Mouse (Mus musculus): ENCODE measurements around the gene Slc24a5. TPM values are rescaled to one million over a fixed set of nuclear protein-coding genes. Genes with fewer than 3 reads are reported as not detected.

Gene Slc24a5
- polyA plus RNA-seq (2015; fragmentation: Nextera tagmentation; extraction: Ambion mirVana) = 5.0 and 5.1 TPM in 2 replicates

GRCm38 (mm10) chr2:125067894-125068293, at the start of gene Slc24a5:
Slc24a5 (plus strand) TSS chr2:125068124.
- H3K4me2 ChIP-seq = no peak within 1 kb of the TSS
- no peak within 1 kb of the TSS for H3K27ac ChIP-seq
- H3K9ac ChIP-seq = no peak within 1 kb of the TSS
- 79% methylated on average over 9 of the region's 10 CpGs for WGBS
- H3K27me3 ChIP-seq = no peaks in the 10 kb centered on the region
- H3K36me3 ChIP-seq = no peaks in the 10 kb centered on the region
- peaks cover 3% of the 10 kb centered on the region; the same call in 1 of the 2 replicates for H3K4me1 ChIP-seq (replicated peaks)
- H3K4me3 ChIP-seq = no peak within 1 kb of the TSS
- no peaks in the 10 kb centered on the region for H3K9me3 ChIP-seq
- 0 out of 2 replicates have a peak, but pooled peaks have one; percentile 13 for ATAC-seq (ENCODE audit: low FRiP score)

- no peak overlapping the region for H3K9ac ChIP-seq
- H3K27ac ChIP-seq = no peak overlapping the region
- WGBS = 81% methylated on average over 5 of the region's 5 CpGs
- H3K4me2 ChIP-seq = no peak overlapping the region
- no peaks in the 10 kb centered on the region for H3K36me3 ChIP-seq
- no peak overlapping the region for H3K4me3 ChIP-seq
- ATAC-seq (ENCODE audit: low FRiP score) = no peak
- H3K9me3 ChIP-seq = no peaks in the 10 kb centered on the region
- H3K27me3 ChIP-seq = no peaks in the 10 kb centered on the region
- no peaks in the 10 kb centered on the region for H3K4me1 ChIP-seq (replicated peaks)
Measured at GRCm38 (mm10) chr2:125024386-125024785, 43.5 kb upstream of the Slc24a5 start.

- peaks cover 8% of the 10 kb centered on the region; the same call in 1 of the 2 replicates for H3K4me1 ChIP-seq (replicated peaks)
- WGBS = 74% methylated on average over 14 of the region's 14 CpGs
- H3K9ac ChIP-seq = no peak overlapping the region
- no peaks in the 10 kb centered on the region for H3K9me3 ChIP-seq
- H3K27ac ChIP-seq = no peak overlapping the region
- H3K4me2 ChIP-seq = no peak overlapping the region
- no peaks in the 10 kb centered on the region for H3K27me3 ChIP-seq
- no peak overlapping the region for H3K4me3 ChIP-seq
- no peak for ATAC-seq (ENCODE audit: low FRiP score)
- no peaks in the 10 kb centered on the region for H3K36me3 ChIP-seq
Measured at GRCm38 (mm10) chr2:125026358-125027000, 41.4 kb upstream of the Slc24a5 start.

GRCm38 (mm10) chr2:125030591-125030990, 37.3 kb upstream of the Slc24a5 start:
- Histone ChIP-seq H3K9me3 (no peaks in the 10 kb centered on the region), H3K9ac (no peak overlapping the region), H3K27me3 (no peaks in the 10 kb centered on the region), H3K4me3 (no peak overlapping the region), H3K27ac (no peak overlapping the region), H3K4me2 (no peak overlapping the region), H3K4me1 (replicated peaks) (peaks cover 16% of the 10 kb centered on the region), H3K36me3 (no peaks in the 10 kb centered on the region)
- WGBS = 62% methylated on average over 7 of the region's 7 CpGs
- no peak for ATAC-seq (ENCODE audit: low FRiP score)

- no peak overlapping the region for H3K4me2 ChIP-seq
- H3K9me3 ChIP-seq = no peaks in the 10 kb centered on the region
- no peak overlapping the region for H3K9ac ChIP-seq
- peaks cover 16% of the 10 kb centered on the region for H3K4me1 ChIP-seq (replicated peaks)
- no peaks in the 10 kb centered on the region for H3K36me3 ChIP-seq
- WGBS = 53% methylated on average over 8 of the region's 8 CpGs
- ATAC-seq (ENCODE audit: low FRiP score) = peak; percentile 57; the same call in 1 of the 2 replicates
- no peak overlapping the region for H3K27ac ChIP-seq
- H3K4me3 ChIP-seq = no peak overlapping the region
- H3K27me3 ChIP-seq = no peaks in the 10 kb centered on the region
Measured at GRCm38 (mm10) chr2:125031111-125031510, 36.8 kb upstream of the Slc24a5 start.

GRCm38 (mm10) chr2:125031562-125032257, 36.2 kb upstream of the Slc24a5 start:
- Histone ChIP-seq H3K4me2 (no peak overlapping the region), H3K27me3 (no peaks in the 10 kb centered on the region), H3K9me3 (no peaks in the 10 kb centered on the region), H3K4me3 (no peak overlapping the region), H3K4me1 (replicated peaks) (peaks cover 16% of the 10 kb centered on the region), H3K27ac (peak overlapping the region; percentile 70), H3K9ac (no peak overlapping the region), H3K36me3 (no peaks in the 10 kb centered on the region)
- peak; percentile 80; the same call in 1 of the 2 replicates for ATAC-seq (ENCODE audit: low FRiP score)
- WGBS = 77% methylated on average over 12 of the region's 12 CpGs

GRCm38 (mm10) chr2:125032258-125032973, 35.5 kb upstream of the Slc24a5 start:
- Histone ChIP-seq H3K9me3 (no peaks in the 10 kb centered on the region), H3K4me2 (no peak overlapping the region), H3K36me3 (no peaks in the 10 kb centered on the region), H3K27me3 (no peaks in the 10 kb centered on the region), H3K4me3 (no peak overlapping the region), H3K9ac (no peak overlapping the region), H3K27ac (peak overlapping the region; percentile 70), H3K4me1 (replicated peaks) (peaks cover 16% of the 10 kb centered on the region)
- 77% methylated on average over 17 of the region's 17 CpGs for WGBS
- ATAC-seq (ENCODE audit: low FRiP score) = no peak

GRCm38 (mm10) chr2:125033042-125033743, 34.7 kb upstream of the Slc24a5 start:
- 69% methylated on average over 10 of the region's 10 CpGs for WGBS
- peaks cover 16% of the 10 kb centered on the region for H3K4me1 ChIP-seq (replicated peaks)
- no peaks in the 10 kb centered on the region for H3K27me3 ChIP-seq
- 0 out of 2 replicates have a peak overlapping the region, but pooled peaks have one; percentile 35 for H3K27ac ChIP-seq
- H3K9me3 ChIP-seq = no peaks in the 10 kb centered on the region
- no peak overlapping the region for H3K9ac ChIP-seq
- no peak overlapping the region for H3K4me2 ChIP-seq
- ATAC-seq (ENCODE audit: low FRiP score) = no peak
- H3K4me3 ChIP-seq = no peak overlapping the region
- no peaks in the 10 kb centered on the region for H3K36me3 ChIP-seq

- H3K4me2 ChIP-seq = no peak overlapping the region
- WGBS = 93% methylated on average over 7 of the region's 7 CpGs
- no peaks in the 10 kb centered on the region for H3K36me3 ChIP-seq
- H3K27me3 ChIP-seq = no peaks in the 10 kb centered on the region
- no peak overlapping the region for H3K27ac ChIP-seq
- peaks cover 6% of the 10 kb centered on the region for H3K4me1 ChIP-seq (replicated peaks)
- no peak overlapping the region for H3K4me3 ChIP-seq
- H3K9me3 ChIP-seq = no peaks in the 10 kb centered on the region
- no peak for ATAC-seq (ENCODE audit: low FRiP score)
- H3K9ac ChIP-seq = no peak overlapping the region
Measured at GRCm38 (mm10) chr2:125055316-125055903, 12.5 kb upstream of the Slc24a5 start.

- H3K9ac ChIP-seq = no peak overlapping the region
- ATAC-seq (ENCODE audit: low FRiP score) = no peak
- 42% methylated on average over 7 of the region's 7 CpGs for WGBS
- H3K27ac ChIP-seq = no peak overlapping the region
- H3K36me3 ChIP-seq = no peaks in the 10 kb centered on the region
- peaks cover 6% of the 10 kb centered on the region for H3K4me1 ChIP-seq (replicated peaks)
- no peak overlapping the region for H3K4me2 ChIP-seq
- no peak overlapping the region for H3K4me3 ChIP-seq
- H3K9me3 ChIP-seq = no peaks in the 10 kb centered on the region
- no peaks in the 10 kb centered on the region for H3K27me3 ChIP-seq
Measured at GRCm38 (mm10) chr2:125057250-125057815, 10.6 kb upstream of the Slc24a5 start.

GRCm38 (mm10) chr2:125061451-125061850, 6.5 kb upstream of the Slc24a5 start:
- Histone ChIP-seq H3K36me3 (no peaks in the 10 kb centered on the region), H3K4me2 (no peak overlapping the region), H3K27me3 (no peaks in the 10 kb centered on the region), H3K9ac (no peak overlapping the region), H3K4me1 (replicated peaks) (peaks cover 6% of the 10 kb centered on the region), H3K27ac (no peak overlapping the region), H3K4me3 (no peak overlapping the region), H3K9me3 (no peaks in the 10 kb centered on the region)
- ATAC-seq (ENCODE audit: low FRiP score) = no peak
- WGBS = 95% methylated on average over 7 of the region's 7 CpGs

All from hindbrain, embryonic 13.5 days (tissue).